Mouse (Mus musculus): Measurements from ENCODE around the gene Mybphl.

Gene Mybphl

DNA sequence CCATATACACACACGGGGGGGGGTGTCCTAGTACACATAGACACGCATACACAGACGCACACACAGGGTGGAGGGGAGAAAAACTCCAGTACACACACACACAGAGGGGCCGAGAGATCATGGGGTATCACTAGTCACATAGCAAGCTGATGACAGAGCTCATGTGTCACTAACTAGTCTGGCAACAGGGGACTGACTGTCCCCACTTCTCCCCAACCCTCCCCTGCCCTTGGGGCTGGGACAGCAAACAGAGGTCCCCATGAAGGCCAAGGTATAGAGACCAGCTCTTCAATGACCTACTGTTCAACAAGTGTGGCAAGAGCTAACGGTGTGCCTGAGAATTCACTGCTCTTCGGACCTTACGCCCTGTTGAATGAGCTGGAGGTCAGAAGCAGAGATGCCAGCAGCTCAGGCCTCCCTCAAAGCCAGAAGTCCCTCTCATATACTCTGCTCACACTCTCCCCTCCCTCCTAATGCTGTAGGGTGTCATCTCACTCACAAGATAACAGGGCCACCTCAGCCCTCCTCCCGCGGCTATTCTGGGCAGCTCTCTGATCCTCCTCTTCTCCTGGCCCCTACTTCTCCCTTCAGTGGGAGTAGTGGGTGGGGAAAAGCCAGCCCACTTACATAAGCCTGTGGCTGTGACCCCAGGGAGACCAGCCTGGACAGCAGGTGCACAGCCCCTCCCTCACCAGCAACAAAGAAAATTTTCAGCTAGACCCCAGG lies at the start of gene Mybphl:
Gene Mybphl, plus strand, starts transcription at position 642 of the 726 bp plus-strand sequence.
- no peak for DNase-seq

GRCm38 (mm10) chr3:108318517-108318916 lies 46.2 kb upstream of the Mybphl start:
- DNase-seq: no peak

- DNase-seq: no peak
Observed at GRCm38 (mm10) chr3:108321671-108322070, 43.0 kb upstream of the Mybphl start.

- DNase-seq: no peak
Observed at GRCm38 (mm10) chr3:108322136-108322535, 42.6 kb upstream of the Mybphl start.

DNA sequence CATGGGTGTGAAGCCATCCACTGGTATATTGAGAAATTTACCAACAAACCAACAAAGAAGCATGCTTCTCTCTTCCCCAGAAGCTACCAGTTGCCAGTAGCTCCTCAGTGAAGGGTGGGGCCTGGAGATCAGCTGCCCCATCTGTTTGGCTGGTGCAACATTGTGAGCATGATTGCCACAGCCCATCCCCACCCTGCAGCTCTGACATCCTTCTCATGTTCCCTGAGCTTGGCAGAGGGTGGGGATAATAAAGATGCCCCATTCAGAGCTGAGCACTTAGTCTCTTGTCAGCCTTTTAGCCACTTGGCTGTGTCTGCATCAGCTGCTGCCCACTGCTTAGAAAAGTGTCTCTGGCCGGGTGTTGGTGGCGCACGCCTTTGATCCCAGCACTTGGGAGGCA lies 41.7 kb upstream of the Mybphl start:
- no peak for DNase-seq

- no peak for DNase-seq
Observed at GRCm38 (mm10) chr3:108324837-108325236, 39.9 kb upstream of the Mybphl start.

GRCm38 (mm10) chr3:108325521-108325920 lies 39.2 kb upstream of the Mybphl start:
- no peak for DNase-seq

DNA sequence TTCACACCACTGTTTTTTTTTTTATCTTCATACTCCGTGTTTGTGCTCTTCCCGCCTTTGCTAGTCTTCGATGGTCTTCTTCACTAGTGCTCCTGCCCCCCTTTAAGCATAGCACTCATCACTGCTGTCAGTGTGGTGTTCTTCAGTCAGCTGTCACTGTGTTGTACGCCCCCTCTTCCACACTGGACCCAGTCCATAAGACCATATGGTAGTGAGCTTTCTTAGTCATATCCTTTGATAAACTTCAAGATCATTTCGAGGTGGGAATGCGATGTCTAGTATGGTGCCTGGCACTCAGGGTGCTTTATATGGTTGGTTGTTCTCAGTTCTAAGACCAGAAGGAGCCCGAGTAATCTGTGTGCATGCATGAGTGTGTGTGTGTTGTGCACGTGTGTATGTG lies 37.4 kb upstream of the Mybphl start:
- DNase-seq: peak in 1 of 2 experiments; percentile 7

GRCm38 (mm10) chr3:108327916-108328315 lies 36.8 kb upstream of the Mybphl start:
- DNase-seq: peak; percentile 17 to 45

- DNase-seq: peak; percentile 63 to 71
Observed at GRCm38 (mm10) chr3:108328441-108328841, 36.3 kb upstream of the Mybphl start.

GRCm38 (mm10) chr3:108330812-108331211 lies 33.9 kb upstream of the Mybphl start:
- no peak for DNase-seq

DNA sequence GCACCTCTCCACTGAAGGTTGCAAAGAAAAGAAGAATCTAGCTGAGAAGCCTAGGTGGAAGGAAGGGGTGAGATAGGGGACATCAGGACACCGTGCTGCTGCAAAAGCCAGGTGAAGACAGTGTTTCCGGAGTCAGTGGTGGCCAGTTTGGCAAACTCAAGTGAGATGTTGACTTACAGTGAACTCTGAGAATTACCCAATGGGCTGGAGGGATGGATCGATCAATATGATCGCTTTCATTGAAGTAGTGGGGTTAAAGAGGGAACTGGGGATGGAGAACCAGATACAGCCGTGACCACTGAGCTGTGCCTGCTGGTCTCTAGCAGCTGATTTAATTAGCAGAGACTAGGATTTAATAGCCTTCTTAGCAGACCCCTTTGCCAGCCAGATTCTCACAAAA lies 27.8 kb upstream of the Mybphl start:
- no peak for DNase-seq

GRCm38 (mm10) chr3:108341040-108341439 lies 23.7 kb upstream of the Mybphl start:
- no peak for DNase-seq

DNA sequence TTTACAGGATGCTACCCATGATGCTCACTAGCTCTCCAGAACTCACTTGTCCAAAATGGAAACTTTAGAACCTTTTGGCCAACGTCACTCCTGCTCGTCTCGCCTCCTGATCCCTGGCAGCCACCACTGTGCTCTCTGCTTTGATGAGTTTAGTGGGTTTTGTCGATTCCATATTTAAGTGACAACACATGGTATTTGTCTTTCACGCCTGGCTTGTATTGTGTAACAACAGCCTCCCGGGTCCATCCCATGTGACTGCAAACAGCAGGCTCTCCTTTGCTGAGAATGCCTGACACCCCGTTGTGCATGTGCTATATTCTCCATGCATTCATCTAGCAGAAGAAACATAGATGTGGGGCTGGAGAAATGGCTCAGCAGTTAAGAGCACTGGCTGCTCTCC lies 22.5 kb upstream of the Mybphl start:
- no peak for DNase-seq

DNA sequence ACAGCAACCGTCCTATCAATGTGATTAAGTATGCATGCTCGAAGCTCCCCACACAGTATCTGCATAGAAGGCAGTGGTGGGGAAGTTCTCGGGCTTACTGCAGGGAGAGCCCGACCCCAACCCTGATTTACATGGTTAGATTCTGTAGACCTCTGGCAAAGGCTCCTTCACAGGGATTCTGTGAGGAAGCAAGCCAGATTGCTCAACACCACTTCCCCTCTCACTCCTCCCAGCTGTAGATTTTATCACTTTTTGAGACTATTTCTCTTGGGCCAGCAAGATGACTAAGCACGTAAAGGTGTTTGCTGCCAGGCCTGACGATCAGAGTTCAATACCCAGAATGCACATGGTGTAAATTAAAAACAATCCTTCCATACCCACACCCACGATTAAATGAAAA lies 18.9 kb upstream of the Mybphl start:
- DNase-seq: no peak

DNA sequence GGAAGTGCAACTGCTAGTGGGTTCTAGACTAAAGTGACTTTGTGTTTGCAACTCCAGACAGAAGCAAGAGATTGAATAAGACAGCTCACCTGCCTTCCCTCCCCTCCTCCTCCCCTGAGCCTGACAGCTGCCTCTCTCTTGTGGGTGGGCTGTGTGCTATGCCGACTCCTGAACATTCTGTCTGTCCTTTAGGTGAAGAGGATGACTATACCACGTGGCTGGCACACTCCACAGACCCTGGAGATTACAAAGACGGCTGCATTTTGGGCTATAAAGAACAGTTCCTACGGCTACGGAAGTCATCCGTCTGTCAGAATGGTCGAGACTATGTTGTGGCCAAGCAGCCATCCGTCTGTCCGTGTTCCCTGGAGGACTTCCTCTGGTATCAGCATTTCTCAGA lies 16.3 kb upstream of the Mybphl start:
- no peak for DNase-seq

- no peak for DNase-seq
Observed at GRCm38 (mm10) chr3:108355245-108355644, 9.5 kb upstream of the Mybphl start.

- DNase-seq: no peak
Observed at GRCm38 (mm10) chr3:108357051-108357450, 7.7 kb upstream of the Mybphl start.

- no peak for DNase-seq
Observed at GRCm38 (mm10) chr3:108358445-108358844, 6.3 kb upstream of the Mybphl start.

DNA sequence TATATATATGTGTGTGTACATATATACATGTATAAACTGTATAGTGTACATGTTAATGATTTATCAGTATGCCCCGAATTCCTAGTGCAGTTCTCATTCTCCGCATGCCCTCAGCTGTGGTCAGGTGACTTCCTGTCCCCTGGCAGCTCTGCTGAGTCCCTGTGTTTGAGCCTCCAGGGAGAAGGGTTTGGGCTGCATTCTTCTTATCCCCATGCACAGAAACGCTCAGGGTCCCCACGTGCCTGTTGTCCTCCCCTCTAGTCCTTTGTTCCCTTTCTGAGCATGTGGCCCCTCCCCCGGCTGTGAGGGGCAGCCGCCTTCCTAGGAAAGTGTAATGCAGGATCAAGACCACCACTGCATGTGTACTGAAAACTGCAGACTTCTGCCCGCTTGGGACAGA lies 3.8 kb upstream of the Mybphl start:
- DNase-seq: peak; percentile 36 to 45

DNA sequence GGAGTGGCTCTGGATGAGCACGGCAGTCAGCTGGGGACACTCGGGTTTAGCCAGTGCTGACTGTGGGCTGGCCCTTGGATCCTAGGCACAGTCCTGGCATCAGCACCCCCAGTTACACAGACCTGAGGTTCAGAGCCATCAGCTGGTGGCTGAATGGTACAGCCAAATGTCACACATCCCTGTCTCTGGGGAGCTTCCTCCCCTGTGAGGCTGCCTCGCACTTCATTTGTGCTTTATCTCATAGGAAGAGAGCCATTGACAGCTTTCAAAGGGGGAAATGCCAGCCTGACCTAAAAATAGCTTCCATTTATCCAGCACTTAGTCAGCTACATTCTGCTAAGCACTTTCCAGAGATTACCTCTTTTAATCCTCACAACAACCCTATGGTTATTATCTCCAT lies 1.1 kb upstream of the Mybphl start:
- DNase-seq: no peak

GRCm38 (mm10) chr3:108367173-108367572 lies 2.5 kb downstream of the Mybphl start:
- DNase-seq: no peak

DNA sequence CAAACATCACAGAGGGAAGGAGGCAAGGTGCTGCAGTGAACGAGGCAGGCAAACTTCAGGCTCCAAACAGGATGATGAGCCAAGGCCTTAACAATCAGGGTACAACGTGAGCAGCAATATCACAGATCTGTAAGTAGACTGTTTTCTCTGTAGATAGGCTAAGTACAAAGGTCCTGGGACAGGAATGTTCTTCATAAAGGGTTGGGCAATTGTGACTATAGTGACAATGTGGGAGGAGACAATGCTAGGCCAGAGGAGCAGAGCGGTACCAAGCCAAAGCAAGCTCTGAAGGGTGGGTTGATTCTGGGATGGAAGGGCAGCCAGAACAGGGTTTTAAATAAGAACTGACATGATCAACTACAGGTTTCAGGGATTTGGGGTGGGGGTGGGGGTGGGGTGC lies 3.1 kb downstream of the Mybphl start:
- no peak for DNase-seq

GRCm38 (mm10) chr3:108368721-108369120 lies 4.0 kb downstream of the Mybphl start:
- DNase-seq: no peak

GRCm38 (mm10) chr3:108372274-108372673 lies 7.6 kb downstream of the Mybphl start:
- DNase-seq: no peak

Data from kidney, postnatal 4 days (tissue).